Mouse (Mus musculus): Measurements from ENCODE around the gene Fam20b.

Gene Fam20b

DNA sequence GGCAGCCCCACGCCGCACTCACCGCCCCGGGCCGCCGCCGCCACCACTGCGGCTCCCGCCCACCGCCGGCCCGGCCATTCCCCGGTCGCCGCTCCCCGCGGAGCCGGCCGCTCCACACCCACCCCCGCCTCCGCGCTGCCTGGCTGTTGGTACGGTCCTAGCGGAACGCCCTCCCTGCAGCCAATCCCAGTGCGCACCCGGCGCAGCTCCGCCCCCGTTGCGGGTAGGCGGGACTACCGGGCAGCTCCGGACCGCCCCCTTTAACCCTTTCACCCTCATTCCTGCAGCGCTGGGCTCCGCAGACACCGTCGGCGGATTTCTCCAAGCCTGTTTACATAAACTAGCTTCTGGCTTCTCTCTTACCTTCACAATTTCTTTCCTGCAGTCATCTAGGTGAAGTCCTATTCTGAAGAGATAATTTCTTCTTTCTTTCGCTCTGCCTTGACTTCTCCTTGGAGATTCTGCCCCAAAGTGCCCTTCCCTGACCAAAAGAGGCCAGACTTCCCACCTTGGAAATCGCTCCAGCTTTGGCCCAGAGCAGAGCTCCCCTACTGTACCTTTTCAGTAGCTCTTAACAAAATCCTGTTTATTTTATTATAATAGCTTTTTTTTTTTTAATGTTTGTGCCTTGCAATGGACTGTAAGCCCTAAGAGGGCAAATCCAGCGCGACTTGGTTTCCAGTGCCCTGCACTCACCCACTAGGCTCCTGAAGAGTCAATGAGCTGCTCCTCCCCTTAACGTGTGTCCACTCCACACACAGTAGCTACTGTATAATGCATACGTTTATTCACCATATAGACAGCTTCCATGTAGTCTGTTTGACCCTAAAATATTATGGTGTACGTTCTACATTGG, at the start of gene Fam20b:
Gene Fam20b (minus strand): TSS at position 137 of the 856 bp plus-strand sequence.
- DNase-seq = peak; percentile 95

DNA sequence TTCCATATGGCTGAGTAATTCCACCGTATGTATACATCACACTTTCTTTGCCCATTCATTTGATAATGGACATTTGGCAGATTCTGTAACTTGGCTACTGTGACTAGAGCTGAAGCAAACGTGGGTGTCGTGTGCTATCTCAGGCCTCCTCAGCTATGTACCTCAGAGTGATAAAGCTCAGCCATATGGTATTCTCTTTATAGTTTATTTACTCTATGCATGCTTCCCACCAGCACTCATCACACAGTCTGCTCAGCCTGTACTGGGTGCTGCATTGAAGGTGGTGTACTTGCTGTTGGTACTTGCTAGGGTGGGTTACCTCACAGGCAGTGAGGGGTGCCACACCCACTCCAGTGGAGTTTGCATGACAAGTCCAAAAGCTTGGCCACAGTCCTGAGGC, 46.4 kb upstream of the Fam20b start:
- no peak for DNase-seq

DNA sequence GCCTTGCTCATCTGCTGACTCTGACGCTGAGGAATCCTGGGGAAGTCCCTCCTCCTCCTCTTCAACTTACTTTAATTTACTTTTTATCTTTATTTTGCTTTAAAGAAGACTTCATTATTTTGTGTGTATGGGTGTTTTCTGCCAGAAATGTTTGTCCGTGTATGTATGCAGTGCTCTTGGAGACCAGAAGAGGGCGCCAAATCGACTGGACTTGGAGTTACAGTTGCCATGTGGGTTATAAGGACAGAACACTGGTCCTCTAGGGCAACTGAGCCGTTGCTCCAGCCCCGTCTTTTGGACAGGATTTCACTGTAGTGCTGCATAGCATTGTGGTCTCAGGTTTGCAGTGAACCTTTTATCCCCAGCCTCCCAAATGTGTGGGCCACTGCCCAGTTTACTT, 45.7 kb upstream of the Fam20b start:
- DNase-seq = no peak

DNA sequence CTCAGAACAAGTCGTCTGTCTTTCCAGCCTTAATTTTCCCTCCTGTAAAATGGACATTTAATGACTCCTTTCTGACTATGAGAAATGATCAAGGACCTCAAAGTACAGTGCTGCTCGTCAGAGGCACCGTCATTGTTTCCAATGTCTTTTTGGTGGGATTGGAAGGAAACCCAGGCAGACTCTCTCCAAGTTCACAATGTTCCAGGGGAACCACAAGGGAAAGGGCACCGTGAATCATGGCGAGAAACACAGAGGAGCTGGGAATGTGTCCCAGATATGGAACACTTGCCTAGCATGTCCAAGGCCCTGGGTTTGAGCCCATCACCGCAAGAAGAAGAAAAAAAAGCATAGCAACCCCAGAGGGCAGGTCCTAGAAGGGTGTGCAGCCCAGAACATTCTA, 44.4 kb upstream of the Fam20b start:
- no peak for DNase-seq

DNA sequence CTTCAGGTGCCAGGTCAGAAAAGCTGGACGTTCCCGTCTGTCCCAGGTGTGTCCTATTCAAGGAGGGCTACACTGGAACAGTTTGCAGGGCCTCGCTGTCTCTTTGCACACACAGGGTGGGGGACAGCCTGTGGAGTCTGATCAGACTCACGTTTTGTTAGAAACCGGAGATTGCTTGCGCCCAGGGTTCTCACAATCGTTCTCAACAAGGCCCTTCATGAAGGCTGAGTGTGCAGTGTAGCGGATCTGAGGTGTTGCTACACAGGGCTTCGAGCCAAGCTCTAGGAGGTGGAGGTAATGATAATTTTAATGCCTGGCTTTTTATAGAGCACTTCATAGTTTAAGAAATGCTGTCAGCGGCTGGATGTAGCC, 42.5 kb upstream of the Fam20b start:
- DNase-seq = no peak

DNA sequence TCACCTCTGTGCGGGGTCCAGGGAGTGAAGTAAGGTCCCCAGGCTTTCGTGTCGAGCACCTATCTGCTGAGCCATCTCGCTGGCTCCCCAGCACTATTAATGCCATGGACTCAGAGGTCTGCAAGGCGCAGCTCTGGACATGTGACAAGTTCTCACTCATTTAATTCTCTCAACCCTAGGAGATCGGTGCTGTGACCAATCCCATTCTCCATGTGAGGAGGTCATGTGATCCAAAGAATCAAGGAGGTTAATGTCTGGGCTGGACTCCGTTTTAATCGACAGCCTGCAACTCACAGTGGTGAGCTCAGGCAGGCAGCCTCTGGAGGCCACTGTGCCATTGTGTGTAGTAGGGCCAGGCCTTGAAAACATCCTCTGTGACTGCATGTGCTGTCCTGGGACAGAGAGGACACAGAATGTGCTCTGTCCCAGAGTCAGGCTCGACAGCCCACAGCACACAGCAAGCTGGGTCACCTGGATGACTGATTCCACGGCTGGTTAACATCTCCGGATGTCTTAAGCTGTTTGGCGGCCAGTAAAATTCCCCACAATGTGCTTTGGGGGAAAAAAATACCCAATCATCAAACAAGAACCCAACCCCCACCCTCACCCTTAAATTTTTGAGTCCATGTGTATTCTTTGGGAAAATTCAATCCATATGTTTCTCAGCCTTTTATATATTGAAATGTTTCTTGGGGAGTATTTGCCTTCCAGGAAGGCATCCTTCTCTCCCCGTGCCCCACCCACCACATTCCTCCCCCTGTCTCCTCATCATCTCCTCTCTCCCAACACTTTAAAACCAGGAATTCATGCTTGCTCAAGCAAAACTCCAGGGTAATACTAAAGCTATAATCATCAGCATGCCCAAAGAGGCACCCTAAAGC, 41.9 kb upstream of the Fam20b start:
- DNase-seq = no peak

DNA sequence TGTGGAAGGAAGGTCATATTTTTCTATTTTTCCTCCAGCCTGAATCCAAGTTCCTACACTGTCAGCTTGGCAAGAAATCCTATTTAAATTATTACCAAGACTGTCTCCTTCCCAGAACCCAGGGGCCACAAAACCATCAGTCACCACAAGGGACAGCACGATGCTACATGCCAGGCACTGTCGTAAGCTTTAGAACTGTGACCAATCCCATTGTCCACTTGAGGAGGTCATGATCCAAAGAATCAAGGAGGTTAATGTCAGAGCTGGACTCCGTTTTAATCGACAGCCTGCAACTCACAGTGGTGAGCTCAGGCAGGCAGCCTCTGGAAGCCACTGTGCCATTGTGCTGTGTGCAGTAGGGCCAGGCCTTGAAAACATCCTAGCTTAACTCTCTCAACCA, 39.4 kb upstream of the Fam20b start:
- DNase-seq = no peak

DNA sequence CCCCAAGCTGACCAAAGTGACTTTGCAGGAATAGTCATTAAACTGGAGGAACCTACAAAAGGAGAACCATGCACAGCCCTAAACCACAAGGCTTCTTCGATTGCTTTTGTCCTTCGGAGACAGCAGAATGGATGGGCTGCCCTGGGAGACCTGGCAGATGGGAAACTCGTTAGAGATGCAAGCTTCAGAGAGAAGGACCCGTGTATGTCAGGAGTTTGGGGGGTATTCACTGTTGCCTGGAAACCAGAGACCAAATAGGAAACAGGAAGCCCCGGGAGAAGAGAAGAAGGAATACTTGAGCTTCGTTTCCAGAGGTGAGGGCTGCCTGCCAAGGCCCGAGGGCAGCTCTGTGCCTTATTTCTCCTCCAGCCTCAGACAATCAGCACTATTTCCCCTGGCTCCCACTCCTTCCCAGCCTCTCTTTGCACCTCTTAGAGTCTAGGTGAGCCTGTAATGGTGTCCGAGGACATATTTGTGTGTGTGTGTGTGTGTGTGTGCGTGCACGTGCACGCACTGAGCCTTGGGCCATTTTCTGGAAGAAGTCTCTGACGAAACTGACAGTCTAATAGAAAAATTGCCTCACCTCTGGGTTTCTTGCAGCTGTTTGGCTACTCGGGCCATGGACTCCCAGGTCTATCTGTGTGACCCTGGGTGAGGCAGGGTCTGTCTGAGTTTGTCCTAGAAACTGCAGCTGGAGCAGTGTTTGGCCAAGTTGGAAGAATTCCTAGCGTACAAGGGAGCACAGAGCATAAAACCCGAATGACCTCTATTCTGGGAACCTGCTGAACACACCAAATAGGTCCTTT, 35.9 kb upstream of the Fam20b start:
- DNase-seq = peak; percentile 46

DNA sequence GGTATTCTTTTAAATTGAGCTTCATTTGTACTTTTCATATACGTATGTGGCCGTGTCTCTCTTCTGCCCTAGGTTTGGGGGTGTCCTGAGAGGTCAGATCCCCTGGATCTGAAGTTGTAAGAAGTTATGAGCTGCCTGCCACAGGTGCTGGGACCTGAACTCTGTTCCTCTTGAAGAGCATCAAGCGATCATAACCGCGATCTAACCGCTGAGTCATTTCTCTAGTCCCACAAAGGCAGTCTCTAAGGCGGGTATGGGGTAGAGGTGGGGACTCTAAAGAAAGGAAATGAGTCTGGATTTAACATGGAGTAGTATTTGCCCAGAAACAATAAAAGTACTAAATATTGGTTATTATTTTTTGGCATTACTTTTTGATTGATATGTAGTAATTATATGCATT, 34.1 kb upstream of the Fam20b start:
- DNase-seq = no peak

DNA sequence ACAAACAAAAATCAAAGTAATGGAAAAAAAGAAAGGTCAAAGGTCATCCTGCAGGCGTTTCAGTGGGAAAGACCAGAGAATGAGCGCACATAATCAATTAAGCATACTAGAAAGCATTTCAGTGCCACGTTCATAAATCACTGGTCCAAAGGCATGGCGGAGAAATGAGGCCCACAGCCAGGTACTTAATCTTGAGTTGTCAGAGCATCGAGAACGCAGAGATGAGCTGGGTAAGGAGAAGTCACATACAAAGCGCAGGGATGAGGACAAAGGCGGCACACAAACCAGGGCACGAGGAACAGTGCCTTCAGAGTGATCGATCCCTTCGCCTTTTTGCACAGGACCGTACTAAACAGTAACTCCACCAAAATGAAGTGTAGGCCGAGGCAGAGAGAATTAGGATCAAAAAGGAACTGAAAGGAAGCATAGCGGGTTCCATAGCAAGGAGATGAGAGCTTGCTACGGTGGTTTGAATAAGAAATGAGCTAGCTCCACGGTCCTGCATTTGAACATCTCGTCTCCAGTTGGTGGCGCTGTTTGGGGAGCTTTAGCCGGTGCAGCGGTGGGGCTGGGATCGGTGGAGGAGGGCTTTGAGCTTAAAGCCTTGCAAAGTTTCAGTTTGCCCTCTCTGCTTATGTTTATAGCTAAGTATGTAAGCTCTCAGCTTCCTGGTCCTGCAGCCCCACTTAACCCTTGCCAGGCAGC, 33.3 kb upstream of the Fam20b start:
- DNase-seq = peak; percentile 86

DNA sequence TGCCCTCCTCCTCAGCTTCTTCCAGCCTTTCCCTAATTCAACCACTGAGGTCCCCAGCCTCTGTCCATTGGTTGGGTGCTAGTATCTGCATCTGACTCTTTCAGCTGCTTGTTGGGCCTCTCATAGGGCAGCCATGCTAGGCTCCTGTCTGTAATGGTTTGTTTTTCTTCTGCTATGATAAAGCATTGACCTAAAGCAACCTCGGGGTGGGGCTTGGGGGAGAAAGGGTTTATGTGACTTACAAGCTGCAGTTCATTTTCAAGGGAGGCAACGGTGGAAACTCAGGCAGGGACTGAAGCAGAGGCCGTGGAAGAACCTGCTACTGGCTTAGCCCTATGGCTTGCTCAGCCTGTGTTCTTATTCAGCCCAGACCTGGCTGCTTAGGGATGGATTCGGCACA, 31.4 kb upstream of the Fam20b start:
- no peak for DNase-seq

DNA sequence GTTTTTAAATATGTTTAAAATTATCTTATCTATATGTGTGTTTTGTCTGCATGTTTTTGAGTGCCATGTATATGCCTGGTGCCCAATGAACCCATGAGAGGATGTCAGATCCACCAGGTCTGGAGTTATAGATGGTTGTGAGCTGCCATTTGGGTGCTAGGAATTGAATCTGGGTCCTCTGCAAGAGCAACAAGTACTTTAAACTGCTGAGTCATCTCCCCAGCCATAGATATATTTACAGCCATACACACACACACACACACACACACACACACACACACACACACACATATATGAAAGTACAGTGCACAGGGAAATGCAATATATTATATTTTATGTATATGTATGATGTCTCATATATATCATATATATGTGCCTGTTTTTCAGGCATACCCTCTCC, 30.2 kb upstream of the Fam20b start:
- DNase-seq = no peak

DNA sequence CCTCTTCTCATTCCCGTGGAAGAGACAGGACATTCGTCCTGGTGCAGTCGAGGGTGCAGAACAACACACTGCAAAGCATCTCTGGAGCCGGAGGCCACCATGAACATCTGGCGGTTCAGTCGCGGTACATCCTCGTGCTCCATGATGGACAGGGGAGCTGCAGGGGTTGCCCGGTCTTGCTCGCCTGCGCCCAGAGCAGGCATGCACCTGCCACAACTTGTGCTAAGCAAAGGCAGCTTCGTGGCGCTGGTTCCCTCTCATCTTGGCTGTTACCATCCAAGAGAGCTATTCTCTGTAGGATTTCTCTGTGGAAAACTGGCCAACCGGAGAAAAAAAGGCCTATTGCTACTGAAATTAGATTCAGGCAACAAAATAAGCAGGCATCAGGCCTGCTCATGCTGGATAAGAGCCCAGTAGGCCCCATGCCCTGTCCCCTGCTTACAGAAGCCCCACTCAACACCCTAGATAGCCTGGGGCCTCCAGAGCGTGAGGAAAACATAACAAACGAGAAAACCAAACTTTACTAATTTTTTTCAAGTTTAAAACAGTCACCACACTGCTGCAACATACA, 29.6 kb upstream of the Fam20b start:
- peak; percentile 26 for DNase-seq

DNA sequence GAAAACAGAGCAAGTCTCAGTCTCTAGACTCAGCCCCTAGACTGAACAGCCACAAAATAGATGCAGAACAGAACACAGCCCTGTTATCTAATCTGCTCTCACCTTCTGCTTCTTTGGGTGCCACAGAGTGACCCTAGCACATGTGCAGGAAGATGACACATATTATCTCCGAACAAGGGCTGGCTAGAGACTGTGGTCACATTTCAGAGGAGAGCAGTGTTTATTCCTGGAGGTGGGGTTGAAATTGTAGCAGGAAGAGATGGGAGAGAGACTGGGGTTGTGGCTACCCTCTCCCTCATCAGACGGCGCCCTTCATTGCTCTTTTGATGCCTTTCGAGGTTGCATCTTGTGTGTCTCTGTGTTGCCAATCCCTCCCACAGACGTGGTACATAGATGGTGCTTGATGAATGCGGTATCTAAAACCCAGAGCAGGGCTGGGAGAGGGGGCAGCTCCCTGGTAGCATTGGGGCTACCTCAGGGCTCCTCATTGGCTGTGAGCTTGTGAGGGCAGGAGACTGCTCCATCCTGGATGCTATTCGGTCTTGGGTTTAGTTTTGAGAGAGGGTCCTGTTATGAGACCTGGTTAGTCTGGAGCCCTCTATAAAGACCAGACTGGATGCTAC, 26.4 kb upstream of the Fam20b start:
- DNase-seq = no peak

DNA sequence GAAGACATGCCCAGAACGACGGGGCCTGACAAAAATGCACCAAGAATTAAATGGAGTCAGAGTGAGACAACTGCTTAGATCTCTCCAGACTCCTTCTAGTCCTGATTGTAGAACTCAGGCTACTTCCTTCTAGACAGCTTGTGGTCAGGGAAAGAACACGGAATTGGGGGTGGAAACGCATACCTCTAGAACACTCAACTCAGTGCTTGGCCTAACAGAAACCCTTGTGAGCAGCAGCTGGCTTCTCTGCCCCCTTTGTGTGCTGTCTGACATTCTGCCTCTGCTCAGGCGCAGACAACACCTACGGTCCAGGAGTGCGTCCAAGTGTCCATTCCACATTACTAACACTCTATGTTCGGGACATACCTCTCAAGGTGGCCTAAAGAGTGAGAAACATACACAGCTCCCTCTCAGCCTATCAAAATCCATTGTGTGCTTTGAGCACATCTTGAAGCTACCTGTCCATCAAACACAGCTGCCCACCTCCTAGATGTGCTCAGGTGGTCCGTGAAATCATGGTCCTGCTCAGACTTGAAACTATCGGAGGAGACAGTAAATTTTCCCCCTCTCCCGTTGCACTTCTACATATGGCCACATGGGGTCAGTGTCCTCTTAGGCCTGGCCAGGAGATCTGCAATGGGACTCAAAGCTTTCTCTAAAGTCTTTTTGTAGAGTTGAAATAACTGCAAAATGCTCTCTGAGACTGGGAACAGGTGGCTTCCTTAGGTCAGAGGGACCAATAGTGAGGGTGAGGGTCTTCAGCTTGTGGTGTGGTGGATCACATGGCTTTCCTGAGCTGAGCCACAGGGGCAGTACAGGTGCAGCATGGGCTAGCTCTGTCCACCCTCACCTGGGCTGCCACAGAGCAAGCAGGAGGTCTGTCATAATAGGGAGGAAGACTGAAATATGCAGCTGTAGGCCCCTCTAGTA, 22.9 kb upstream of the Fam20b start:
- peak; percentile 57 for DNase-seq

DNA sequence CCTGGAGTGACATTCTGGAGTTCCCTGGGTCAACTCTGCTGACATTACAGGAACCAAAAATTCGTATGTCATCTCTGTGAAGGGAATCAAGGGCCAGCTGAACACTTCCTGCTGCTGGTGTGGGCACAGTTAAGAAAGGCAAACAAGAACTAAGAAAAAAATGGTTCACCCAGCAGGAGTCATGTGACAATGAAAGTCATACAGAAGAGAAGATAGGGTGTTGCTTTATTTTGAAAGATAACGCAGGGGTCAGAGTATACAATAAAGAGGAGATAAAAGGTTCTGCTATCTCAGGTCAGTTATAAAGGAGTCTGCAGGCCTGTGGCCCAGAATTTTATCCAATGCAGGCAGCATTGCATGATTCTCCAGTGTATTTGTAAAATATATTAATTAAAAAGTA, 16.9 kb upstream of the Fam20b start:
- DNase-seq = no peak

DNA sequence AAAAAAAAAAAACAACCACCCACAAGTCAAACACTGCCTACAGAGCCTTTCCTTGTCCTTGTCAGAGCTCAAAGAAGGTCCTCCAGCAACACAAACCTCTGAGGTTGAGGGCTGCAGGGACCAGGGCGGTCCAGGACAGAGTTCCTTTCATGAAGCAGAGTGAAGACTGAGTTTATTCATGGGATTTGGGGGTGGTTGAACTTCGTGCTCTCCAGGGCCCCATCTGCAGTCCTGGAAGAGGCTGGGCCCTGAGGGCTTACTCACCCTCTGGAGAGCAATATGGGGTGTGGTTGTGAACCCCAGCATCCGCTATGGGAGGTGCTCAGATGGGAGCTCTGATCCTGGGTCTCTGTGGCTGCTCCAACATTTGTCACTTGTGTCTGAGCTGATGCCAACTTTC, 15.1 kb upstream of the Fam20b start:
- no peak for DNase-seq

DNA sequence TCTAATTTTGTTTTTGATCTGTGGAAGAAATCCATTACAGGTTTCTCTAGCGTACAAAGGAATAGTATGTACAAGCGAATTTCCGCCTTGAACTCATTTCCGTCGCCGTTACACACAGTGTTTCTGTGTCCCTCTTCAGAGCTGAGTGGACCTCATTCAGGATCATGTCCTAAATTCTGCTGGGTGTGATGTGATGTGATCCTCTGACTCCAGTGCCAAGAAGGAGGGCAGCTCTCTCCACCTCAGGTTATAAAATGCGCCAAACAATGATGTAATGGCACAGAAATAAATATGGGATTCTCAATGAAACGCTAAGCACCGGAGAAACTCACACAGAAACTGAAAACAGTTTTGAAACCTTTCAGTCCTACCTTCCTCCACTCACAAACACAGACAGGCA, 14.7 kb upstream of the Fam20b start:
- DNase-seq = no peak

DNA sequence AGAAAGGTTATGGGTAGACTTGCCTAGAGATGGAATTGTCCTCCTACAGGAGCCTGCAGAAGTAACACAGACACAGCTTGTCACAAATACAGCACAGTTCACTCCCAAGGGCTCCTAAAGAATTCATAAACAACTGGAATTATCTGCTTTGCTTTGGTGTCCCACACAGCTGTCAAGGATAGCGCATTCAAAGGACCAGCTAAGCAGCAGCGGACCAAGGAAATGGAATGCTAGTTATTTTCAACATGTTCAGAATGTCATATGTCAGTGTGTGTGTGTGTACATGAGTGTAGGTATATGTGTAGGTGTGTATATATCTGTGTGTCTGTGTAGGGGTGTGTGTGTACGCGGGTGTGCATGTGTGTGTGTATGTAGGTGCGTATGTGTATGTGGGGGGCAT, 14.1 kb upstream of the Fam20b start:
- no peak for DNase-seq

DNA sequence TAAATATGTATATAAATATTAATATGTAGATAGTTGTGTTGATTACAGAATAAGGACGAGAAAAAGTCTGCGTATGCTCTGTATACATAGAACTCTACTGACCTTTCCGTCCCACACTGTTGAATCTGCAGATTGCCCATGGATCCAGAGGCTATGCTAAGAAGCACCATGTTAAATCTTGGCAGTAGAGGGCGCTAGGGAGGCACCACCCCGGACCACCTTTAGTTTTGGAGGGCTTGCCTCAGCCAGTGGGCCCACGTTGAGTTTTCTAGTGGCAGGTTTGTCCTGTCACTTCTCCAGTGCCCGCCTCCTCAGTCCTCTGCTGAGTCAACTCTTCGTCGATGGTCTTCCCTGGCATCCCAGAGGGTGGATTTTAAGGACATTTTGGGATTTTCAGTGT, 11.9 kb upstream of the Fam20b start:
- no peak for DNase-seq

Measured in right cerebral cortex, postnatal 4 days (tissue).